Mouse (Mus musculus) forebrain, embryonic 16.5 days (tissue): ENCODE measurements at regions not wholly inside any gene's neighbourhood (a gene's known extent, or its start where the extent isn't known, plus 50 kb on each side); places are given as distances from the start of the nearest gene placed in this dataset.

ENCODE experiments used
- ATAC-seq: fragments of 200-750 bp; cut with Nextera tagmentation; 2 replicates; pipeline ENCODE4 v1.8.0; 2017; ENCODE audit warnings: mild to moderate bottlenecking, moderate library complexity
- H3K27ac ChIP-seq: fragments of 300-500 bp; sonication (generic); 2 replicates; pipeline ENCODE4 v1.5.1; 2014; ENCODE audit warnings: low read length, control low read depth
- H3K27me3 ChIP-seq: fragments of 300-500 bp; sonication (generic); replicated peaks from 2 replicates; pipeline ENCODE4 v1.6.1; 2014; ENCODE audit warnings: low read length; ENCODE audit not compliant: control insufficient read depth, insufficient read depth
- H3K36me3 ChIP-seq: fragments of 300-500 bp; sonication (generic); 2 replicates; pipeline ENCODE4 v1.6.1; 2014; ENCODE audit not compliant: control insufficient read depth, insufficient read depth
- H3K4me1 ChIP-seq: fragments of 300-500 bp; sonication (generic); replicated peaks from 2 replicates; pipeline ENCODE4 v1.6.1; 2014; ENCODE audit warnings: low read length; ENCODE audit not compliant: control insufficient read depth, insufficient read depth
- H3K4me2 ChIP-seq: fragments of 300-500 bp; sonication (generic); 2 replicates; pipeline ENCODE4 v1.6.1; 2014; ENCODE audit warnings: mild to moderate bottlenecking, low read length, control low read depth
- H3K4me3 ChIP-seq: fragments of 300-500 bp; sonication (generic); replicated peaks from 2 replicates; pipeline ENCODE4 v1.5.1; 2014; ENCODE audit warnings: mild to moderate bottlenecking, low read length, control low read depth
- H3K9ac ChIP-seq: fragments of 300-500 bp; sonication (generic); replicated peaks from 2 replicates; pipeline ENCODE4 v1.6.1; 2014; ENCODE audit warnings: low read depth, low read length, control low read depth
- H3K9me3 ChIP-seq: fragments of 300-500 bp; sonication (generic); 2 replicates; pipeline ENCODE4 v1.6.1; 2016; ENCODE audit warnings: low read length; ENCODE audit not compliant: control insufficient read depth
- WGBS: fragments of 180-500 bp; shearing (Covaris S2); extraction: QIAGEN DNeasy Blood & Tissue Kit; methylation state at CpG from one replicate; pipeline ENCODE4 v1.1.7; 2014; 5-methylcytosine and 5-hydroxymethylcytosine counted together

- Histone ChIP-seq H3K4me1 (no peaks in the 10 kb centered on the region), H3K9me3 (no peaks in the 10 kb centered on the region), H3K36me3 (no peaks in the 10 kb centered on the region), H3K4me3 (no peak overlapping the region), H3K4me2 (no peak overlapping the region), H3K27me3 (no peaks in the 10 kb centered on the region), H3K27ac (no peak overlapping the region), H3K9ac (no peak overlapping the region)
- no peak for ATAC-seq
- 82% methylated on average over 1 of the region's 1 CpGs for WGBS
These were observed 219.7 kb downstream of the Zbbx start for GRCm38 (mm10) chr3:74945137-74945536.

GRCm38 (mm10) chr3:74921210-74921609 lies 243.6 kb downstream of the Zbbx start:
- Histone ChIP-seq H3K9me3 (no peaks in the 10 kb centered on the region), H3K4me1 (peaks cover 4% of the 10 kb centered on the region; the same call in 1 of the 2 replicates), H3K36me3 (no peaks in the 10 kb centered on the region), H3K27ac (no peak overlapping the region), H3K9ac (no peak overlapping the region), H3K4me3 (no peak overlapping the region), H3K27me3 (no peaks in the 10 kb centered on the region), H3K4me2 (no peak overlapping the region)
- 57% methylated on average over 2 of the region's 2 CpGs for WGBS
- peak; percentile 88 for ATAC-seq

- no peak overlapping the region for H3K4me3 ChIP-seq
- no peak overlapping the region for H3K27ac ChIP-seq
- peak; percentile 80 for ATAC-seq
- no peaks in the 10 kb centered on the region for H3K9me3 ChIP-seq
- 45% methylated on average over 5 of the region's 5 CpGs for WGBS
- H3K4me2 ChIP-seq = no peak overlapping the region
- H3K27me3 ChIP-seq = no peaks in the 10 kb centered on the region
- H3K36me3 ChIP-seq = no peaks in the 10 kb centered on the region
- H3K4me1 ChIP-seq = peaks cover 4% of the 10 kb centered on the region; the same call in 1 of the 2 replicates
- H3K9ac ChIP-seq = no peak overlapping the region
These were observed 244.2 kb downstream of the Zbbx start for GRCm38 (mm10) chr3:74920512-74921178.

- no peak for ATAC-seq
- H3K27me3 ChIP-seq = no peaks in the 10 kb centered on the region
These were observed 260.7 kb downstream of the Zbbx start for GRCm38 (mm10) chr3:74904177-74904576.

More at GRCm38 (mm10) chr3:74904177-74904576, 260.7 kb downstream of the Zbbx start:
- H3K36me3 ChIP-seq = no peaks in the 10 kb centered on the region
- H3K9me3 ChIP-seq = no peaks in the 10 kb centered on the region
- H3K4me3 ChIP-seq = no peak overlapping the region
- no peak overlapping the region for H3K4me2 ChIP-seq
- H3K27ac ChIP-seq = no peak overlapping the region
- no peak overlapping the region for H3K9ac ChIP-seq
- H3K4me1 ChIP-seq = no peaks in the 10 kb centered on the region
